Mouse (Mus musculus) kidney, adult 2 months (tissue): ENCODE data around the gene Ubtd1. TPM values are rescaled to one million over a fixed set of nuclear protein-coding genes. Genes with fewer than 3 reads are reported as not detected.

Experiments
- DNase-seq: peaks from one replicate; pipeline ENCODE4 v3.0.0; 2021
- H3K27ac ChIP-seq: fragments of 200-500 bp; 2 replicates; pipeline ENCODE4 v1.5.1; 2012; ENCODE audit warnings: low read depth, low read length, control low read depth, inconsistent platforms; ENCODE audit not compliant: insufficient read depth
- H3K27me3 ChIP-seq: fragments of 200-500 bp; replicated peaks from 2 replicates; pipeline ENCODE4 v1.6.1; 2012; ENCODE audit warnings: mild to moderate bottlenecking, moderate library complexity, low read length, inconsistent platforms; ENCODE audit not compliant: control insufficient read depth, insufficient read depth
- H3K36me3 ChIP-seq: fragments of 200-500 bp; 2 replicates; pipeline ENCODE4 v1.6.1; 2012; ENCODE audit warnings: mild to moderate bottlenecking, moderate library complexity, low read length, inconsistent platforms; ENCODE audit not compliant: control insufficient read depth, insufficient read depth
- H3K4me1 ChIP-seq: fragments of 200-500 bp; 2 replicates; pipeline ENCODE4 v1.6.1; 2011; ENCODE audit warnings: low read length; ENCODE audit not compliant: control insufficient read depth, insufficient read depth
- H3K4me3 ChIP-seq: fragments of 200-500 bp; 2 replicates; pipeline ENCODE4 v1.5.1; 2011; ENCODE audit warnings: mild to moderate bottlenecking, low read depth, low read length, control low read depth; ENCODE audit not compliant: insufficient read depth
- CTCF ChIP-seq: fragments of 200-500 bp; conservative IDR thresholded peaks from 2 replicates; pipeline ENCODE4 v1.5.1; 2011; ENCODE audit warnings: low read depth, mild to moderate bottlenecking, control low read depth, low read length, moderate library complexity, mixed read lengths; ENCODE audit not compliant: insufficient read depth, insufficient read length
- POLR2A ChIP-seq: fragments of 200-500 bp; IDR thresholded peaks from one replicate; pipeline ENCODE4 v1.6.1; 2011; ENCODE audit warnings: low read depth, low read length, control low read depth
- WGBS: fragments of 180-500 bp; shearing (Covaris S2); methylation state at CpG from one replicate; pipeline ENCODE4 v1.1.7; 2018; 5-methylcytosine and 5-hydroxymethylcytosine counted together
- polyA plus RNA-seq: library from polyadenylated mRNA; depleted of rRNA; stranded (reverse); fragments of >200 nt; gene quantifications from 2 replicates; pipeline ENCODE4 v1.2.3, GENCODE M21; 2012

Gene Ubtd1
- polyA plus RNA-seq, 1 experiment, result 23.0 TPM

DNA sequence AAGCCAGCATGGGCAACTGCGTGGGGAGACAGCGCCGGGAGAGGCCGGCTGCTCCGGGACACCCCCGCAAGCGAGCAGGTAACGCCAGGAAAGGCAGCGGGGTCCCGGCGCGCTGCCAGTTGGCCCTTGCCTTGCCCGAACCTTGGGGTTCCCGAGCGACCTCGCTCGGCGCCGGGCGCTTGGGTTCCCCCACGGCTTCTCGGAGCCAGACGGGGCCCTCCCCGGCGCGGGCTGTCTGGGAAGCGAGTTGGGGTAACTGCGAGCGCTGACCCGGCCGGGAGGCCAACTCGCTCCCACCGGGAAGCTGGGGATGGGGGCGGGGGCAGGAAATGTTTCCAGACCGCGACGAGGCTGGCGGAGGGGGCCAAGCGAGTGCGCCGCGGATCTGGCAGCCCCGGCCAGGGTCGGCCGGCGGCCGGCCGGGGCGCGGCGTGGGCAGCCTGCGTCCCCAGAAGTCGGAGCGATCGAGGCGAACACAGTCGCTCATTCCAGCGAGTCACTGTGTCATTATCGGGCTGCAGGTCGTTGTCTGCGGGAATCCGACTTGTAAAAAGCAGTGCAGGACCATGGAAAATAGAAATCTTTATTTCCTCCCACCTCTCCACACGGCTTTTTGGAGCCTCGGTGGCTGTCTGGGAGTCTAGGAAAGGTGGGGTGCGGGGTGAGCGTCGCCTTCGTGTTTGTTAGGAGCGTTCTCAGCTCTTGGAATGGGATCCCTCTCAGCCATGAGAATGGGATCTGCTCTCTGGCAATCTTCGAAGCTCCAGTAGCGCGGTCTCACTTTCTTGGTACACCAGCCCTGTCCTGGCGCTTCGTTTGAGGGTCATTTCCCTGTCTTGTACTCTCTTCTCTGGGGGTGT, 598 bp downstream of the Ubtd1 start:
- Histone ChIP-seq H3K27ac (peak overlapping the region; percentile 89), H3K27me3 (no peaks in the 10 kb centered on the region), H3K4me1 (peaks cover 7% of the 10 kb centered on the region; the same call in 1 of the 2 replicates), H3K4me3 (peak overlapping the region; percentile 81), H3K36me3 (no peaks in the 10 kb centered on the region)
- no peak for TF ChIP-seq CTCF
- DNase-seq, result peak; percentile 50
- WGBS, result under 1% methylated on average over 74 of the region's 74 CpGs

DNA sequence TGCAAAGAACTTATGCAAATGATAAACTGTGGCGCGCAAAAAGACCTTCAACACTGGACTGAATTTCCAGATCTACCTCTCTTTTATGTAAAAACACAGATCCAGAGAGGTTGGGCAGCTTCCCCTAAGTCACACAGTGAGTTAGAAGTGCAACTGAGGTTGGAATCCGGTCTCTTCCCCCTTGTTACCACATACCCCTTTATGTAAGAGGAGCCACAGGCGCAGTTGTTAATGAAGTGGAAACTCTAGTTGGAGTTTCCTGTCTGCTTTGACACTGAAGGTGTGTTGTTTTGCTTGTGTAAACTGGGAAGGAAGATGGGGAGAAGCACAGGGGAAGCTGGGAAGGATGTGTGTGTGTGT, 1.2 kb downstream of the Ubtd1 start:
- Histone ChIP-seq H3K27ac (no peak overlapping the region), H3K36me3 (no peaks in the 10 kb centered on the region), H3K27me3 (no peaks in the 10 kb centered on the region), H3K4me3 (peak overlapping the region; percentile 81), H3K4me1 (peaks cover 7% of the 10 kb centered on the region; the same call in 1 of the 2 replicates)
- TF ChIP-seq CTCF, result no peak
- TF ChIP-seq POLR2A, result no peak
- 10% methylated on average over 4 of the region's 4 CpGs for WGBS
- DNase-seq, result no peak

DNA sequence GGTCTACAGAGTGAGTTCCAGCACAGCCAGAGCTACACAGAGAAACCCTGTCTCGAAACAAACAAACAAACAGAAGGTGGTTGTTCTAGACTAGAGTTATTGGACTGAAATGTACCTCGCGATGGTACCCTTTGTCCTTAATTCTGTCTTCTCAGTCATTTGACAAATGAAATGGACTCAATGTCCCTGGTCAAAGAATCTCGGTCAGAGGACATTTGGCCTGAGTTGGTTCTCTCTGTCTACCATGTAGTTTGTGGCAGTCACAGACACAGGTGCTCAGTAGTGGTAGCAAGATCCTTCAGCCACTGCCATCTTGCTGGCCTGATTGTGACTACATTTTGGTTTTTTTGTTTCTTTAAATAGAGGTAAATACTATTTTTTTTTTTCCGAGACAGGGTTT, 4.4 kb downstream of the Ubtd1 start:
- H3K4me3 ChIP-seq, result no peak overlapping the region
- no peak overlapping the region for H3K27ac ChIP-seq
- 83% methylated on average over 5 of the region's 5 CpGs for WGBS
- H3K27me3 ChIP-seq, result no peaks in the 10 kb centered on the region
- no peaks in the 10 kb centered on the region for H3K36me3 ChIP-seq
- TF ChIP-seq CTCF (no peak), POLR2A (no peak)
- DNase-seq, result no peak
- peaks cover 10% of the 10 kb centered on the region; the same call in 1 of the 2 replicates for H3K4me1 ChIP-seq

DNA sequence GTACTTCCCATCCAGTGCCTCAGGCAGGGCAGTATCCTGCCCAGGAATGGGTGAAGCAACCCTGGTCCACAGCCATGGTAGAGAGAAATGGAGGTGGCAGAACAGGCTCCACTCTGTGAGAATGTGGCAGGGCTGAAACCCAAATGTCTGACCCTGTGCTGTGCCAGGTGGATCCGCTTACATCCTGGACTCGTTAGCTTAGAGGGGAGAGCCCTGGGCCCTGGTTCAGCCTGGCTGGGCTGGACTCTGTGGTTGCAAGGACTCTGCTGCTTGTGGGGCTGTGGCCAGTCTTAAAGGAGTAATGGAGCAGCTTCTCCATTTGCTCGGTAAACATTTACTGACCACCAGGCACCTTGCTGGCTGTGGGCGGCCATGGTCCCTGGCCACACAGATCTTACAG, 5.6 kb downstream of the Ubtd1 start:
- peaks cover 17% of the 10 kb centered on the region for H3K4me1 ChIP-seq
- TF ChIP-seq POLR2A (no peak), CTCF (no peak)
- H3K27me3 ChIP-seq, result no peaks in the 10 kb centered on the region
- H3K36me3 ChIP-seq, result no peaks in the 10 kb centered on the region
- WGBS, result 61% methylated on average over 4 of the region's 4 CpGs
- no peak overlapping the region for H3K27ac ChIP-seq
- DNase-seq, result no peak
- H3K4me3 ChIP-seq, result no peak overlapping the region

DNA sequence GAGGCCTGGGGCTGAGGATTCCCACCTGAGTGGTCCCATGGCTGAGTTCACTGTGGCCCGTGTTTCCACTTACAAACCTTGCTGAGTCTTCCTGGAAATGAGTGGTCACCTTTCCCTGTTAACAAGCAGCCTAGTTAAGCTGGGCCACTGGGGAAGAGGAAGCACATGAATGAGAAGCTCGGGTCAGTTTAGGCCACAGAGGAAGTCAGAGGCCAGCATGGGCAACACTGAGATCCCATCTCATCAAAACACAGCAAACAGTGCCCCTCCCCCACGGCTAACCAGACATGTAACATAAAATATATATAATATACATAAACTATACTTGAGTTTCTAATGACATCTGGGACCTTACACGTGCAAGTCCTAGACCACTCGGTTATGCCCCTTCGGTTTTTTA, 8.2 kb downstream of the Ubtd1 start:
- H3K36me3 ChIP-seq, result no peaks in the 10 kb centered on the region
- no peak for TF ChIP-seq CTCF
- TF ChIP-seq POLR2A, result no peak
- no peak overlapping the region for H3K27ac ChIP-seq
- 74% methylated on average over 6 of the region's 6 CpGs for WGBS
- no peak for DNase-seq
- no peaks in the 10 kb centered on the region for H3K27me3 ChIP-seq
- no peak overlapping the region for H3K4me3 ChIP-seq
- H3K4me1 ChIP-seq, result peaks cover 23% of the 10 kb centered on the region

DNA sequence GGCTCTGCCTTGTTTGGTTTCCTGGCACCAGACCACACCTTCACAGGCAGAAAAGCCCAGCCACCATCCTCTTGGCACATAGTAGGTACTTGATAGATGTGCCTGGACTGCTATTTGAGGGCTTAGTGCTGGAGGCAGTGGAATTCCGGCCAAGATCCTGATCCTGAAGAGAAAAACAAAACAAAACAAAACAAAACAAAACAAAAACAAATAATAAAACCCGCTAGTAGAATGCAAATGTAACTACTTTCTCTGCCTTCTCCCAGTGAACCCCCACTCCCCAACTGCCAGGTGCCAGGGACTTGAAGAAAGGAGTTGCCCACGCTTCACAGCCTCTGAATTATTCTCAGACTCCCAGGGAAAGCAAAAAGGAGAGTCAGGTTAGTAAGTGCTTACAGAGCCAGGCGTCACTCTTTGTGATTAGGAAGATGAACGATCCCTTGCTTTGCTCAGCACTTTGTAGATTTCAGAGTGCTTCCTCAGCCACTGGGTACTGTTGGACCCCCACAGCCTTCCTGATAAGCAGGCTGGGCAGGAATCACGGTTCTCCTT, 10.4 kb downstream of the Ubtd1 start:
- no peak for DNase-seq
- H3K4me3 ChIP-seq, result no peak overlapping the region
- WGBS, result 37% methylated on average over 6 of the region's 6 CpGs
- H3K27me3 ChIP-seq, result no peaks in the 10 kb centered on the region
- peaks cover 27% of the 10 kb centered on the region for H3K4me1 ChIP-seq
- no peak for TF ChIP-seq POLR2A
- TF ChIP-seq CTCF, result no peak
- peak overlapping the region; percentile 25 for H3K27ac ChIP-seq
- no peaks in the 10 kb centered on the region for H3K36me3 ChIP-seq

DNA sequence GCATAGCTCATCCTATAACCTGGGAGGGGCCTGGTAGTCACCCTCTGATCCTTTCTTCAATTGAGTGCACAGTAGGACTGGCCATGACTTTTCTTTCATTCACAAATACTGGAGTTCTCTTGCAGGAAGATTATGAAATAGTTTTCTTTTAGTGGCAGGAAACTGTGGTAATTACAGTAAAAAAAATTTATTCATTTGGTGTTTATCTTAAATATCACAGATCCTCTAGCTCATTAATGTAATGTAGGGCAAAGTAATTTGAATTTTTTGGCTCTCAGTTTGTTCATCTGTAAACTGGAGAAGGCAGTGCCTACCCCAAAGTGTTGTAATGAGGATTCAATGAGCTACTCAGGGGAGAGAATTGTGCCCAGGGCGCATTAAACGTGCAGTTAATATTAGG, 11.4 kb downstream of the Ubtd1 start:
- no peak for TF ChIP-seq CTCF
- TF ChIP-seq POLR2A, result no peak
- Histone ChIP-seq H3K4me3 (no peak overlapping the region), H3K4me1 (peaks cover 27% of the 10 kb centered on the region), H3K27me3 (no peaks in the 10 kb centered on the region), H3K36me3 (no peaks in the 10 kb centered on the region), H3K27ac (no peak overlapping the region)
- no peak for DNase-seq
- 51% methylated on average over 2 of the region's 2 CpGs for WGBS
